Mouse (Mus musculus) urinary bladder, adult 2 months (tissue): ENCODE results near the gene 2810408A11Rik. TPM values are rescaled to one million over a fixed set of nuclear protein-coding genes. Genes with fewer than 3 reads are reported as not detected.

ENCODE experiments used
- DNase-seq: peaks from one replicate; pipeline ENCODE4 v3.0.0; 2022; ENCODE audit warnings: low spot score
- polyA plus RNA-seq: library from polyadenylated mRNA; depleted of rRNA; stranded (reverse); fragments of >200 nt; gene quantifications from 2 replicates; pipeline ENCODE4 v1.2.3, GENCODE M21; 2012; rRNA removed

The 2810408A11Rik gene
- polyA plus RNA-seq, result 1.1 and 1.3 TPM in 2 replicates

DNA sequence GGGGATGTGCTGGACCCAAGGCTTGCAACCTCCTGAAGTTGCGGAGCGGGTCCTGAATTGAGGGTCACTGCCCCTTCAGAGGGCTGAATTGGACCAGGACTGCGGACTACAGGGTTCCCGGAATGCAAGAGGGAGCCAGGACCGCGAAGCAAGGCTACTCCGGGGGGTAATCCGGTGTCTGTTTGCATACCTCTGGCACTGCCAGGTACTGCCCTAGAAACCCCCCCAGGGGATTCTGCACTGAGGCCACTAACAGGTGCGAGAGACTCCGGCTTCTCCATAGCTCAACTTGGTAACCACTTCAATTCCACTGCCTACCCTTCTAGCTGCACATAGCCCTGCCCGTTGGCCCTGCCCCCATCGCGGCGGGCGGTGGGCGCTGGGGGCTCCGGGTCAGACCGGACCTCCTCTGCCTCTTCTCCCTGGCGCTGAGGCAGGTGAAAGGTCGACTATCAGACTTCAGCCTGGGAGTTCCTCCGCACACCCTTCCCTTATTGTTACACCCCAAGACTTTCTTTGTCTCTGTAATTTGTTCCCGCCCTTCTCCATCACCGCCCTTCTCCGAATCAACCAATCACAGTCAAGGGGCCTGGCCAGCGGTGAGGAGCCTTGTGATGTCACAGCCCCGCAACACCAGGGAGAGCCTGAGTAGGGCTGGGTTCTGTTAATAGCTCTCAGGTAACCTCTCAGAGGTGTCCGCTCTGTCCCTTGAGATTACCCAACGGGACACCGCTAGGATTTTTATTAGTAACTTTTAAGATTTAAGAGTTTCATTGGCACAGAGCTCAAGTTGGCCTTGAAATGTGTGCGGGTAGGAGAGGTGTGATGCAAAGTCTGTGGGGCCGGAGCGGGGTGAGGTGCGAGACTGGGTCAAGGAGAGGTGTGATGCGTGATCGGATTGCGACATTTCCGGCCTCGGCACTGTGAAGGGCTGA lies at the start of gene 2810408A11Rik, which contains the start of gene Neurl4:
2810408A11Rik (minus strand) TSS at position 517 of the 935 bp plus-strand sequence.
Neurl4 (plus strand) TSS at position 602 of the 935 bp plus-strand sequence.
- DNase-seq, result peak; percentile 71

DNA sequence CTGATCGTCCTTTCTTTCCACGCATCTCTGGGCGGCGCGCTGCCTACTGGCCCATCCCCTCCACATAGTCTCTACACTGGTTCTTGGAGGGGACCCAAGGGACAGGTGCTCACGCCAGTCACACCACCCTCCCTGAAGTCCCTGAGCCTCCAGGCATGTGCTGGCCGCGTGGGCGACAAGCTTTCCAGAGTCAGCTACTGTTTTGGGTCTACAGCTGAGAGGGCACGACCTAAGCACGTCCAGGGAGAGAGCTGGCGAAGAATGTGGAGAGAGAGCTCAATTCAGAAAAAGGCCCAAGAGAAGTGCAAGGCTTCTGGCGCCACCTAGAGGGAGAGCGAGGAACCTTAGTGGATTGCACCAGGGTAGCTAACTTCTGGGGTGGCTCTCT lies 48.0 kb upstream of the 2810408A11Rik start:
- peak; percentile 73 for DNase-seq

DNA sequence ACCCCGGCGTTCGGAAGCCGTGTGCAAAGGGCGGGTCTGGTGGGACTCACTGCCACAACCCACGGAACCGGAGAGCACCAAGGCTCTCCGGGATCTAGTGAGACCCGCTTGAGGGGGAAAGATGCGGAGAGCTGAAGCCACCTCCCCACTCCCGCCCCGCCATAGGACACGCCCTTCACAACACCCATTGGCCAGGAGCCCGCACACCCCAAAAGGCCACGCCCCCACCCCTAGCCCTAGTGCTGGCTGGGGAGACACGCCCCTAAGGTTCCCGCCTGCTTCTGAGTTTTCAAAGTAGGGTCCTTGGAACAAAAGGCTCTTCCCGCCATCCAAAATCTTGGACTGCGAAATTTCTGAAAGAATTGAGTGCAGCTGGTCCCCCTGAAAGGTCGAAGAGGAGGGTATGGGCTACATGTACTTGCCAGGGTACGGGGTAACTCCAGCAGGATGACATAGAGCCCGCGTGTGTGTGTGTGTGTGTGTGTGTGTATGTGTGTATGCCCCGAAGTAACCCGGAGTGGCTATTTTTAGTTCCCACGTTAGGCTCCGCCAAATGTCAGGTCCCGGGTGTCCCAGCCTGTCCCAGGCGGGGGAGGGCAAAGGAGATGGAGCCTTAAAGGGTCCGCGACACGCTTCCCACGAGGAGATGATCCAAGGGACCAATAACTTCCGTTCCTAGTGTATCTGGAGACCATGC lies 47.4 kb upstream of the 2810408A11Rik start, which contains the start of gene Slc2a4:
Slc2a4 (minus strand) TSS at position 123 of the 697 bp plus-strand sequence.
- peak; percentile 73 for DNase-seq

DNA sequence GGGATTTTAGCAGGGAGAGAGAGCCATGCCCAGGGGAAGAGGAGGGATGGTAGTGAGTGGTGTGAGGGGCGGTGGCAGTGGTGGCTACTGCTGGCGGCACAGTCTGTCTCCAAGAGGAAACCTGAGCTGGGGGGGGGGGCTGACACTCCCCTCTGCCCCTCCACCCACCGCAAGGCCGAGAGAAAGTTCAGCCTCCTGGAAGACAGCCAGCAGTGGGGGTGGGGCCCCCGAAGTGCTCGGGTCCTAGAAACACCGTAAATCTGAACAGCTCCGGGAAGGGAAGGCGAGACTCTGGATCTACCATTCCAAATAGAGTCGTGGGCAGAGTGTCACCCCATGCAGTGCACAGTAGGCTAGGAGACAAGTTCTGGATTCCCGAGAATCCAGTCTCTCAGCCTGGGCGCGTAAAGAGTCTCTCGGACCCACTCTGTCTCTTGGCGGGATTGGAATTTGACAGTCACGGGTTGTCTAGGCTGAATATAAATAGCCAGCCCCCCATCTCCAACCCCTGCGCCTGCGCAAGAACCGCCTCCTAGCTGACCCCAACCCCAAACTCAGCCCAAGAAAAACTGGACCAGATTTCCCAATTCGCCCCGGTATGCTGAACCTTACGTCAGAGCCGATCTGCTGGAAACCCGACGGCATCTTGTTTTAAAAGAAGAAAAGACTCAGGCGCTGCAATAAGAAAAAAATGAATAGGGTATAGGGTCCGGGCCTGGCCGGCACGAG lies 46.7 kb upstream of the 2810408A11Rik start:
- no peak for DNase-seq

DNA sequence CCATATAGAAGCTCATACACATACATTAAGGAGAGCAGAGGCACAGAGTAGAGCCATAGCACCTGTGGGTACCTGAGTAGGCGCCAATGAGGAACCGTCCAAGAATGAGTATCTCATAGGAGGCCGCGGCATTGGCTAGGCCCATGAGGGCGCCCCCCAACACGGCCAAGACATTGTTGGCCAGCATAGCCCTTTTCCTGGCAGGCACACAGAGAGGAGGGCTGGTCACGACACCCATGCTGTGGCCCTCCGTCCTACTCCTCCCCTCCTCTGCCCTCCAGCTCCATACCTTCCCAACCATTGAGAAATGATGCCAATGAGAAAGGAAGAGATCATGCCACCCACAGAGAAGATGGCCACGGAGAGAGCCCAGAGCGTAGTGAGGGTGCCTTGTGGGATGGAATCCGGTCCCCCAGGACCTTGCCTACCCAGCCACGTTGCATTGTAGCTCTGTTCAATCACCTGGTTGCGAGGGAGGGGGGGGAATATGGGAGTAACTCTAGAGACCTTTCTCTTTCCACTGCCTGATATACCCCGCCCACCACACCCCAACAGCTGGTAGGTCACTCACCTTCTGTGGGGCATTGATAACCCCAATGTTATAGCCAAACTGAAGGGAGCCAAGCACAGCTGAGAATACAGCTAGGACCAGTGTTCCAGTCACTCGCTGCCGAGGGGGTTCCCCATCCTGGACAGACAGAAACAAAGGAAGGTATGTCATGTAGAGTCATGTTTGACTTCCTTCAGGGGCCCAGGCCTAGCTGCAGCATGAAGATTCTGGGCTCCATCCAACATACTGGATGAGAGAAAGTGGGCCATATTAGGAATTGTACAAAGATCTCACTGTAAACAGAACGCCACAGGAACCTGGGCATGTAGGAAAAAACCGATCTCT lies 45.5 kb upstream of the 2810408A11Rik start:
- DNase-seq, result no peak

DNA sequence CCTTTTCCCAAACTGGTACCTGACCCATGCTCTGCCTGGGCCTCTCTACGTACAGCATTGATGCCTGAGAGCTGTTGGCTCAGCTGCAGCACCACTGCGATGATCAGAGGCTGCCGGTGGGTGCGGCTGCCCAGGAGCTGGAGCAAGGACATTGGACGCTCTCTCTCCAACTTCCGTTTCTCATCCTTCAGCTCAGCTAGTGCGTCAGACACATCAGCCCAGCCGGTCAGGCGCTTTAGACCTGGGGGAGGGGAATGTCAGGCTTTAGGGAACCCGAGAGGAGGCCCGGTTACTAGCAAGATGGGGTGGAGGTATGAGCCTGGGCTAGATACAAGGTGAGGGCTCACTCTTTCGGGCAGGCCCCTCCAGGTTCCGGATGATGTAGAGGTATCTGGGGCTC lies 44.4 kb upstream of the 2810408A11Rik start:
- no peak for DNase-seq

DNA sequence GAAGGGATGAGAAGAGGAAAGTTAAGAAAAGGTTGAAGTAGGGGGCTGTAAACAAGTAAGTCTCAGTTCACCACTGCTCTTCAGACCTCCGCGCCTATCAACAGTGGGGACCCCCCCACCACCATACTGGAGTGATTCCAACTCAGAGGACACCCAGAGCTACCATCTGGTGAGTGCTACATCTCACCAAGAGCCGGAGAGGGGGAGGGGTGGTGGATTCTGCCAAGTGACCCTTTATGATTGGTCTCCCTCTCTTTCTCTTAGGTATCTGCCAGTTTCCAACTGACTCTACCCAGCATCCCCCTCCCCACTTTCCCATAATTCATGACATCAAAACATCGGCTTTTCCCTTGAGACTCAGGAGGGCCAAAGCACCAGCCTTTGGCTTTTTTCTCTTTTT lies 40.2 kb upstream of the 2810408A11Rik start:
- DNase-seq, result no peak

DNA sequence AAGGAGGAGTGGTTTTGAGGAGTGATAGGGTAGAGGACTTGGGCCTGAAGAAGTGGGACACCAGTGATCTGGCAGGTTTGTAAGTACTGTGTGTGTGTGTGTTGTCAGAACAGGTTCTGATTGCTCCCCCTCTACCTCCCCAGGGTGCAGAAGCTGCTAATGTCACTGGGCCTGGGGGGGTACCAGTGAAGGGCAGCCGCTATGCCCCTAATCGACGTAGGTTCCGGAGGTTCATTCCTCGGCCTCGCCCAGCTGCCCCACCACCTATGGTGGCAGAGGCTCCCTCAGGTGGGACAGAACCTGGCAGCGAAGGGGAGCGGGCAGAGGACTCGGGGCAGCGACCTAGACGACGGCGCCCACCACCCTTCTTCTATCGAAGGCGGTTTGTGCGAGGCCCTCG lies 38.9 kb upstream of the 2810408A11Rik start:
- no peak for DNase-seq

DNA sequence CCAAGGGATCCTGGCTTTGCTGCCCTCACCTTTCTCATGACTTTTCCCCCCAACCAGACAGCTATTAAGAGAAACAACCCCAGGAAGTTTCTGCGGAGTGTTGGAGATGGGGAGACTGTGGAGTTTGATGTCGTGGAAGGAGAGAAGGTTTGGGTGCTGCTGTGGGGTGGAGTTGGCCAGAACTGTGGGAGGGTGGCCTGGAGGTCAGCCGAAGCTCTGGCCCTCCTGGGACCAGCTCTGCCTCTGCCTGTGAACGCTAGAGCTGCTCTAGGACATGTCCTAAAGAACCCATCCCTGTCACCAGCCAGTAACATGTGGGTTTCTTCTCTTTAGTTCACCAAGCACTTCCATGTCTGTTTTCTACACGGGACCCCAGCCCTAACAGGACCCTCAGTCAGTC lies 38.4 kb upstream of the 2810408A11Rik start:
- no peak for DNase-seq

DNA sequence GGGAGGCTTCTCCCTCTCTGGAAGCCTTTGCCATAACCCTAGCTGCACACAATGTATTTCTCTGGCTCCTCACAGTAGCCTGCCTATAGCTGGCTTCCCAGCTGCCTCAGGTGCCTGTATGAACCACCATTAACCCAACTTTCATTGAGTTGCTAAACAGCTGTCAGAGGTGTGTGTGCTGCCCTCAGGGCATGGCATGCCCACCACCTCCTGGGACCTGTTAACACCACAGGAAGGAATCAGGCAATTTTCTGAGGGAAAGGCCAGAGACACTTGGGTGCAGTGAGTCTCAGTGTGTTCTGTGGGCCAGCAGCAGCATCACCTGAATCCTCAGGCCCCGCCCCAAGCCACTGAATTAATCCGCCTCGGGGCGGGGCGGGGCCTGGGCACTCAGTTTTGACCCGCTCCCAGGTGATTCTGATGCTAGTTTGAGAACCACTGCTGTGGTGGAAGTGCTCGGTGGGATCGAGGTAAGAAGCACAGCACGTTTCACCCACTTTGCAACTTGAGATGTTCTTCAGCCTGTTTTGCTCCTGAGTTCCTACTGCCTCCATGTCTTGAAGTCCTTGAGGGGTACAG lies 37.7 kb upstream of the 2810408A11Rik start:
- no peak for DNase-seq

DNA sequence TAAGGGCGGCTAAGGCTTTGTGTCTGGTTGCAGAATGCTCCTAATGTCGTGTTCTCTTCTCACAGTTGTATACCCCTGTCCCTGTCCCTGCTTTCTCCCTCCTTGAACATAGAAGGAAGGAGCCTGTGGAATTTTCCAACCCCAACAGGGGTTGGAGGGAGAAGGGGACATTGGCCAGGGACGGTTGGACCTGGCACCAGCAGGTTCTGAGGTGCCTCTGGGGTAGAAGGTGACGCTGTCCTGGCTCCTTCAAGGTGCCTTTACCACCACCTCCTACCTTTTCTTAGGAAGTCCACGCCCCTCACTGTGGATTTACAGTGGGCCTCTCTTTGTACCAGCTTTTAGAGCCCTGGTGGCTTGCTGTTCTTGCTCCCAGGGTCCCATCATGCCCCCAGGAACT lies 37.0 kb upstream of the 2810408A11Rik start:
- DNase-seq, result no peak

DNA sequence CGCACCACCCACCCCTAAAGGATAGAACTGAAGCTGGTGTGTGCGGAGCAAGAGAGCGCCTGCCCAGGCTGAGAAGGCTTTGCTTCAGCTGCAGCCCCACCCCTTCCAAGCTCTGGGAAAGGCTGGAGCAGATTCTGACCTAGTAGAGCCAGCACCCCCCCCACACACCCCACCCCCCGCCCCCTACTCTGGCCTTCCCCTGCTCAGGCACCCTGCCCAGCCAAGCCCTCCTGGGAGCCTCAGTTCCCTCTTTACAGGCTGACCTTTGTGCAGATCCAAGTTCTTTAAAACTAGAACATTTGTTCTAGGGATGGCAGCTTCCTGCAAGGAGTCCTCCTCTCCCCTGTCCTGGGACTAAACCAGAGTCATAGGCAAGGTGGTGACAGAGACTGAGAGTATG lies 36.6 kb upstream of the 2810408A11Rik start:
- no peak for DNase-seq

DNA sequence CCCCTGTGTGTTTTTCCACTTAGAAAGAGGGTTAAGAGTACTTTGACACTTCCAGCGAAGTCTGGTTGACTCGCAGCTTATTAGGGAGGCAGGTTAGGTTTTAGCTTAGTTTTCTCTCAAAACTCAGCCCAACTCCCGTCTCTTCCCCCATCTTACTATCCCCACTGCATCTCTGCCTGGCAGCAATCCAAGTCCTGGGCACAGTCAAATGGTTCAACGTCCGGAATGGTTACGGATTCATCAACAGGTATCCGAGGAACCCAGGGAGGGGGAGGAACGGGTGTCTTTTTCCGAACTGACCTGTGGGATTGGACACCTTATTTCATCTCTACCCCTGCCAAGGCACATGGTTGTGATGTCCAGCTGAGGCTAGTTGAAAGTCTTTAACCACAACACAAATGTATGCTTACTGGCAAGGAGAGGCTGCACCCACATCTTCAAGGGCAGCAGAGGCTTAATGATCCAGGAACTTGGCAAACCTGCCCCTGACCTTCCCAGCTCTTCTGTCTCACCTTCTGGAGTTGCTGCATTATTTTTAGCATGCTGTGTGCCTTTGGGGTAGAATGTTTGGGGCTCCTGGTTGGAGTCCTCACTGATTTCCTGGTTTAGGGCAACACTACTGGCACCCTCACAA lies 36.0 kb upstream of the 2810408A11Rik start:
- DNase-seq, result no peak

DNA sequence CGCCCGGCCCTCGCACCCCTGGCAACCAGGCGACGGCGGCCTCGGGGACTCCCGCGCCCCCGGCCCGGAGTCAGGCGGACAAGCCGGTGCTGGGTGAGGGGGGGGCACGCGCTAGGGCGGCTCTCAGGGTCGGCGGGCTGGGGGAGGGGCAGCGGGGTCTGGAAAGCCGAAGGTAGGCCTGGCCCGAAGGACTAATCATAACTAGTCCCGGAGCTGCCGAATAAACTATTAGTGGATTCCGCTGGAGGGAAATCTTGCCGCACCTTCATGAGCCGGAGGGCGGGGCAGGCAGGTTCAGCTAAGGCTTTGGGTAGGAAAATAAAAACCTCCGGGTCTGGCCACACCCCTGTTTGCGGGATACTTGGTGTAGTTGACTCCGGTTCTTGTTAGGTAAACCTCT lies 35.4 kb upstream of the 2810408A11Rik start:
- no peak for DNase-seq

DNA sequence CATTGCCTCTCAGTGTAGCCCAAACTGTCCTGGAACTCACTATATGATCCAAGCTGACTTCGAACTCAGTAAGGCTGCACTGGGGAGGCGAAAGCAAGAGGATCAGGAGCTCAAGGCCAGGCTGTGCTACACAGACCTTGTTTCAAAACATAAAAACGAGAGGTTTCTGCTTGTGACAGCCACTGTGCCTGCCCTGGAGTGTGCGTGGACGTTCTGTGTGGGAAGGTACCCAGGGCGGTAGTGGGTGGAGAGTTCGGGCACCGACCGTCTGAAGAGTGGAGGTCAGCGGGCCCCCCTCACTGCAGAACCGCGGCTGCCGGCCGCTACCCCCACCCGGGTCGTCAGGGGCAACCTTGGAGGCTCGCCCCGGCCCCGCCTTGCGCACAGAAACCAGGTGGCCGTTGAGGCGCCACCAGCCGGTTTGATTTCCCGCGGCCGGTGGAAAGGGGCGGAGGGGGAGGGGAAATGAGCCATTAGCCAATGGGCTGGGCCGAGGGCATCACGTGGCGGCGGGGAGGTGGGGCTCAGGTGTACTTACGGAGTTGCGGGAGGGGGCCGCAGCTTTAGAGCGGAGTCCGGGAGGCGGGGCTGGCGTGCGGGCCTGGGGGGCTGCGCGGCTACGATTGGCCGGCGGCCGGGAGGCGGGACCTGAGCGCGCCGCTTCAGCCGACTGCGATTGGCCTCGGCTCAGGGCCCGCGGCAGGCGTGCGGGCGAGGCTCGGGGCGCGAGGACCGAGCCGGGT lies 34.5 kb upstream of the 2810408A11Rik start, which contains the start of gene Ybx2:
Ybx2 (plus strand) TSS at position 660 of the 743 bp plus-strand sequence.
- DNase-seq, result peak; percentile 80

DNA sequence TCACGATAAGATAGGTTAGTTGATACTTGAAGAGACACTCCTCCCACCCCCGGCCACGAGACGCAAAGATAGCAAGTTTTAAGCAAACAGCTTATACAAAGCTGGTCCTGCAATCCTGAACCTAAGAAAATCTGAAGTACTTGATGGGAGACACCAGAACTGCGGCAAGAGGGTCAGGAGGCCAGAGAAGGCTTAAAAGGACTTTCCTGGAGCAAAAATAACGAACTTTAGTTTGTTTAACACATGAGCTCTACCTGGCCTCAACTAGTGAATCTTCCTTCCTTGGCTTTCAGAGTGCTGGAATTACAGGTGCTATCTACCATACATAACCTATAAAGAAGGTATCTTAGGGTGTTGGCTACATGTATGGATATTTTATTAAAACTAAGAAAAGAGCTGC lies 33.9 kb upstream of the 2810408A11Rik start:
- DNase-seq, result no peak

DNA sequence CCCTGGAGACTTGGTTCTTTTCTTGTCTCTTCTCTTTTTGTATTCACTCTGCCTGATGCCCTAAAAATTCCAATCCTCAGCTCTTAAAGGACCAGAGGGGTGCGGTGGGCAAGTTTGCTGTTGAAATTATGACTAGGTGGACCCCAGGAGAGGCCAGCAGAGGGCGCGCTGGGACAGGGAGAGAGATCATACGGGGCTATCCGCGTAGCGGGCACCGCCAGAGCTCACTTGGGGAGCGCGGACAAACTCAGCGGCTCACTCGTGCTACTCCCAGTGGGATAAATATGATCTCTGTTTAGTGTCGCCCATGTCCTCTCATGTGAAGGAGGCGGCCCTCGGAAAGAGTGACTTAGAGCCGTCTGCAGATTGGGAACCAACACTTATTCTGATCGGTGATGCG lies 33.4 kb upstream of the 2810408A11Rik start:
- peak; percentile 89 for DNase-seq

DNA sequence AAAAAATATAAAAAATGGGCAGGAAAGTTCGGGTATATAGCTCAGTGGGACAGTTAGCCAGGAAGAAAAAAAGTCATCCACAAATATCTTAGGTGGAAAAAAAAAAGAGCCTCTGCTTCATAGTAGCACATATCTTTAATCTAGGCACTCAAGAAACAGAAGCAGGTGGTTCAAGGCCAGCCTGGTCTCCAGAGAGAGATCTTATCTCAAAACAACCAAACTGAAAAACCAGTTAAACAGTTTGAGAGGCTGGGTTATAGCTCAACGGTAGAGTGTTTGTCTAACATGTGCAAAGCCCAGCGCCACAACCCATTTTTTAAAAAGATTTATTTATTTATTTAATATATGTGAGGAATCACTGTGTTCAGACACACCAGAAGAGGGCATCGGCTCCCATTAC lies 32.3 kb upstream of the 2810408A11Rik start:
- DNase-seq, result no peak

DNA sequence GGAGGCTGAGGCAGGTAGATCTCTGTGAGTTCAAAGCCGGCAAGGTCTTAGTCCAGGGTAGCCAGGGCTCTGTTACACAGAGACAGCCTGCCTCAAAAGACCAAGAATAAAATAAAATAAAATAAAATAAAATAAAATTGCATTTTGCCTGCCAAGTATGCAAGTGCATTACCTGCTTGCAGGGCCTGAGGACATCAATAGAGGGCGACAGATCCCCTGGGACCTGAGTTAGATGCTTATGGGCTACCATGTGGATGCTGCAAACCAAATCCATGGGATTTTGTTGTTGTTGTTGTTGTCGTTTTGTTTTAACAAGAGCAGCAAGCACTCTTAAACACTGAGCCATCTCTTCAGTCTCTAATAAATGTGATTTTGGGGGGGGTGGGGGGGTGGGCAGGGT lies 31.5 kb upstream of the 2810408A11Rik start:
- no peak for DNase-seq
